Mouse (Mus musculus): Measurements from ENCODE around the gene Krtap11-1. TPM values are rescaled to one million over a fixed set of nuclear protein-coding genes. Genes with fewer than 3 reads are reported as not detected.

Krtap11-1 gene
- polyA plus RNA-seq, 1 experiment from 2014 or later = not detected

GRCm38 (mm10) chr16:89550298-89550697 is 20.7 kb downstream of the Krtap11-1 start:
- H3K27me3 ChIP-seq (ENCODE audit: insufficient read depth, poor library complexity, severe bottlenecking) = no peaks in the 10 kb centered on the region
- H3K27ac ChIP-seq = no peak overlapping the region
- H3K4me3 ChIP-seq = no peak overlapping the region
- no peaks in the 10 kb centered on the region for H3K36me3 ChIP-seq
- DNase-seq (ENCODE audit: low spot score) = no peak
- no peaks in the 10 kb centered on the region for H3K4me1 ChIP-seq
- H3K9me3 ChIP-seq = no peaks in the 10 kb centered on the region

- DNase-seq (ENCODE audit: low spot score) = no peak
- WGBS = 78% methylated on average over 5 of the region's 5 CpGs
- no peaks in the 10 kb centered on the region for H3K4me1 ChIP-seq
- no peaks in the 10 kb centered on the region for H3K27me3 ChIP-seq (ENCODE audit: insufficient read depth, poor library complexity, severe bottlenecking)
- no peaks in the 10 kb centered on the region for H3K36me3 ChIP-seq
- no peak overlapping the region for H3K27ac ChIP-seq
- H3K9me3 ChIP-seq = no peaks in the 10 kb centered on the region
- no peak overlapping the region for H3K4me3 ChIP-seq
Measured at GRCm38 (mm10) chr16:89538031-89538484, 32.9 kb downstream of the Krtap11-1 start.

- DNase-seq (ENCODE audit: low spot score) = no peak
- no peak overlapping the region for H3K27ac ChIP-seq
- no peaks in the 10 kb centered on the region for H3K36me3 ChIP-seq
- WGBS = 92% methylated on average over 6 of the region's 6 CpGs
- no peak overlapping the region for H3K4me3 ChIP-seq
- no peaks in the 10 kb centered on the region for H3K27me3 ChIP-seq (ENCODE audit: insufficient read depth, poor library complexity, severe bottlenecking)
- no peaks in the 10 kb centered on the region for H3K9me3 ChIP-seq
- H3K4me1 ChIP-seq = no peaks in the 10 kb centered on the region
Measured at GRCm38 (mm10) chr16:89537349-89537748, 33.6 kb downstream of the Krtap11-1 start.

- no peak overlapping the region for H3K27ac ChIP-seq
- no peak for DNase-seq (ENCODE audit: low spot score)
- 64% methylated on average over 7 of the region's 7 CpGs for WGBS
- H3K4me1 ChIP-seq = no peaks in the 10 kb centered on the region
- no peak overlapping the region for H3K4me3 ChIP-seq
- H3K9me3 ChIP-seq = no peaks in the 10 kb centered on the region
- no peaks in the 10 kb centered on the region for H3K27me3 ChIP-seq (ENCODE audit: insufficient read depth, poor library complexity, severe bottlenecking)
- H3K36me3 ChIP-seq = no peaks in the 10 kb centered on the region
Measured at GRCm38 (mm10) chr16:89530547-89530946, 40.4 kb downstream of the Krtap11-1 start.

- no peaks in the 10 kb centered on the region for H3K9me3 ChIP-seq
- no peak overlapping the region for H3K27ac ChIP-seq
- no peaks in the 10 kb centered on the region for H3K27me3 ChIP-seq (ENCODE audit: insufficient read depth, poor library complexity, severe bottlenecking)
- H3K4me1 ChIP-seq = no peaks in the 10 kb centered on the region
- 78% methylated on average over 7 of the region's 7 CpGs for WGBS
- H3K4me3 ChIP-seq = no peak overlapping the region
- no peaks in the 10 kb centered on the region for H3K36me3 ChIP-seq
- no peak for DNase-seq (ENCODE audit: low spot score)
Measured at GRCm38 (mm10) chr16:89529846-89530245, 41.1 kb downstream of the Krtap11-1 start.

GRCm38 (mm10) chr16:89528380-89528779 is 42.6 kb downstream of the Krtap11-1 start:
- 76% methylated on average over 3 of the region's 3 CpGs for WGBS
- H3K27ac ChIP-seq = no peak overlapping the region
- H3K4me1 ChIP-seq = no peaks in the 10 kb centered on the region
- DNase-seq (ENCODE audit: low spot score) = no peak
- H3K27me3 ChIP-seq (ENCODE audit: insufficient read depth, poor library complexity, severe bottlenecking) = no peaks in the 10 kb centered on the region
- no peak overlapping the region for H3K4me3 ChIP-seq
- H3K9me3 ChIP-seq = no peaks in the 10 kb centered on the region
- H3K36me3 ChIP-seq = no peaks in the 10 kb centered on the region

GRCm38 (mm10) chr16:89520996-89521395 is 50.0 kb downstream of the Krtap11-1 start:
- DNase-seq (ENCODE audit: low spot score) = no peak
- 86% methylated on average over 4 of the region's 4 CpGs for WGBS

GRCm38 (mm10) chr16:89520555-89520954 is 50.4 kb downstream of the Krtap11-1 start:
- WGBS = 83% methylated on average over 2 of the region's 2 CpGs
- Histone ChIP-seq H3K4me1 (no peaks in the 10 kb centered on the region), H3K36me3 (no peaks in the 10 kb centered on the region), H3K27ac (no peak overlapping the region), H3K4me3 (no peak overlapping the region), H3K9me3 (no peaks in the 10 kb centered on the region), H3K27me3 (ENCODE audit: insufficient read depth, poor library complexity, severe bottlenecking) (no peaks in the 10 kb centered on the region)
- no peak for DNase-seq (ENCODE audit: low spot score)

More at GRCm38 (mm10) chr16:89520996-89521395, 50.0 kb downstream of the Krtap11-1 start:
- Histone ChIP-seq H3K9me3 (no peaks in the 10 kb centered on the region), H3K27ac (no peak overlapping the region), H3K36me3 (no peaks in the 10 kb centered on the region), H3K27me3 (ENCODE audit: insufficient read depth, poor library complexity, severe bottlenecking) (no peaks in the 10 kb centered on the region), H3K4me1 (no peaks in the 10 kb centered on the region), H3K4me3 (no peak overlapping the region)

Other genes with a start within 250 kb of the Krtap11-1 start
- gene Krtap21-1, start 167.3 kb downstream of the Krtap11-1 start, polyA plus RNA-seq (2016; fragmentation: Nextera tagmentation; extraction: Ambion mirVana) = not detected in 2 replicates
- not detected in 2 replicates for gene Krtap6-2, start 151.1 kb downstream of the Krtap11-1 start, polyA plus RNA-seq (2016; fragmentation: Nextera tagmentation; extraction: Ambion mirVana)
- gene Krtap8-1, start 83.2 kb downstream of the Krtap11-1 start, polyA plus RNA-seq (2016; fragmentation: Nextera tagmentation; extraction: Ambion mirVana) = not detected in 2 replicates
- not detected in 2 replicates for gene Krtap7-1, start 62.9 kb downstream of the Krtap11-1 start, polyA plus RNA-seq (2016; fragmentation: Nextera tagmentation; extraction: Ambion mirVana)